Mouse (Mus musculus) hematopoietic stem cell, adult 5-6 weeks (primary cell): Measurements from ENCODE around the gene Pde2a. TPM values are rescaled to one million over a fixed set of nuclear protein-coding genes. Genes with fewer than 3 reads are reported as not detected.

Experiments used
- ATAC-seq, 2 experiments: fragments of 125-278 bp in 1 of 2; replicated peaks in 1 of 2; 2 replicates each; pipeline ENCODE4 v1.8.0; 2016 to 2017; ENCODE audit warnings: inconsistent platforms in 2 of 2, mild to moderate bottlenecking in 2 of 2, moderate number of reproducible peaks in 2 of 2, low read depth in 1 of 2, moderate TSS enrichment in 1 of 2; ENCODE audit not compliant: low FRiP score in 2 of 2, poor library complexity in 2 of 2, severe bottlenecking in 2 of 2, insufficient read depth in 1 of 2, low TSS enrichment in 1 of 2
- total RNA-seq: library from RNA; stranded (forward); fragments of 172-1452, 232-1000 nt; gene quantifications from 2 replicates; pipeline ENCODE4 v1.2.3, GENCODE M21; 2017

The Pde2a gene
- total RNA-seq, 1 experiment from 2014 or later, result 2.4 TPM

GRCm38 (mm10) chr7:101393694-101394504, 27.6 kb upstream of the Pde2a start:
- ATAC-seq, result no peak

GRCm38 (mm10) chr7:101394569-101394968, 26.9 kb upstream of the Pde2a start:
- no peak for ATAC-seq

- no peak for ATAC-seq
These were observed 26.0 kb upstream of the Pde2a start for GRCm38 (mm10) chr7:101395471-101395870.

- no peak for ATAC-seq
These were observed 24.3 kb upstream of the Pde2a start for GRCm38 (mm10) chr7:101397175-101397574.

- no peak for ATAC-seq
These were observed 20.0 kb upstream of the Pde2a start for GRCm38 (mm10) chr7:101401510-101401909.

- no peak for ATAC-seq
These were observed 17.7 kb upstream of the Pde2a start for GRCm38 (mm10) chr7:101403831-101404230.

GRCm38 (mm10) chr7:101410267-101410936, 11.1 kb upstream of the Pde2a start, which contains the start of gene Gm45837:
Gene Gm45837, plus strand, starts transcription at chr7:101410886.
- ATAC-seq, result no peak

- ATAC-seq, result peak; percentile 63 to 91
These were observed 8.7 kb upstream of the Pde2a start for GRCm38 (mm10) chr7:101412796-101413195.

- ATAC-seq, result no peak
These were observed 7.3 kb upstream of the Pde2a start for GRCm38 (mm10) chr7:101414209-101414608.

- ATAC-seq, result no peak
These were observed 6.6 kb upstream of the Pde2a start for GRCm38 (mm10) chr7:101414661-101415511.

GRCm38 (mm10) chr7:101415512-101416100, 5.9 kb upstream of the Pde2a start:
- ATAC-seq, result no peak

GRCm38 (mm10) chr7:101416391-101416790, 5.1 kb upstream of the Pde2a start:
- no peak for ATAC-seq

- 0 out of 4 replicates have a peak, but pooled peaks of 1 of the 2 experiments have one; percentile 42 for ATAC-seq
These were observed 2.3 kb upstream of the Pde2a start for GRCm38 (mm10) chr7:101419013-101419770.

- peak in 1 of 2 experiments; percentile 25; a peak in 1 of 4 replicates for ATAC-seq
These were observed 578 bp downstream of the Pde2a start for GRCm38 (mm10) chr7:101422069-101422468.

GRCm38 (mm10) chr7:101422646-101423045, 1.2 kb downstream of the Pde2a start:
- no peak for ATAC-seq

- ATAC-seq, result no peak
These were observed 2.5 kb downstream of the Pde2a start for GRCm38 (mm10) chr7:101423970-101424369.

GRCm38 (mm10) chr7:101426692-101427091, 5.2 kb downstream of the Pde2a start:
- no peak for ATAC-seq
